Mouse (Mus musculus) stomach, postnatal 0 days (tissue): ENCODE measurements around the gene Phlpp2.

Source experiments
- CTCF ChIP-seq: IDR thresholded peaks from 2 replicates; pipeline ENCODE4 v1.5.1; 2016; ENCODE audit warnings: antibody characterized with exemption, low read depth, mild to moderate bottlenecking, moderate library complexity
- EP300 ChIP-seq: optimal IDR thresholded peaks from 2 replicates; pipeline ENCODE3; 2016; ENCODE audit warnings: antibody characterized with exemption

GRCm38 (mm10) chr8:109904928-109905668 lies 36.8 kb downstream of the Phlpp2 start:
- TF ChIP-seq CTCF (no peak), EP300 (no peak)
